Mouse (Mus musculus) ES-CJ7 (cell line): ENCODE data around the gene Slc16a9.

Experiments
- DNase-seq: peaks from one replicate; pipeline ENCODE4 v3.0.0; 2011; ENCODE audit warnings: low read depth, low spot score

Gene Slc16a9

DNA sequence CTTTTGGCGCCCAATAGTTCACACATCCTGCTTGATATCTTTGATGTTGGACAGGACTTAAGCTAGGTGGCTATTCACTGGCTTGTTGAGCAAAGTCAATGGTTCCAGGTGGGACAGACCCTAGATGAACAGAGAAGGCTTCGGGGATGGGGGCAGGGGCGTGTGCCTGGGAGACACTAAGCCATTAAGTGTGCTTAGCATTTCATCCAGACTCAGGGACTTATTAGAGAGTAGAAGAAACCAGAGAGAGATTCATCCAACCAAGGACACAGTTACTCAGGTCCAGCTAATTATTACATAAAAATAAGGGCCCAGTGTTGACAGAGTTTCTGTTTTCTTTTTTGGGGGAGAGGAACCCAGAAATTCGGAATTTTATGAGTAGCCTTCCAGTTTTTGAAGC lies 5.5 kb downstream of the Slc16a9 start:
- no peak for DNase-seq

DNA sequence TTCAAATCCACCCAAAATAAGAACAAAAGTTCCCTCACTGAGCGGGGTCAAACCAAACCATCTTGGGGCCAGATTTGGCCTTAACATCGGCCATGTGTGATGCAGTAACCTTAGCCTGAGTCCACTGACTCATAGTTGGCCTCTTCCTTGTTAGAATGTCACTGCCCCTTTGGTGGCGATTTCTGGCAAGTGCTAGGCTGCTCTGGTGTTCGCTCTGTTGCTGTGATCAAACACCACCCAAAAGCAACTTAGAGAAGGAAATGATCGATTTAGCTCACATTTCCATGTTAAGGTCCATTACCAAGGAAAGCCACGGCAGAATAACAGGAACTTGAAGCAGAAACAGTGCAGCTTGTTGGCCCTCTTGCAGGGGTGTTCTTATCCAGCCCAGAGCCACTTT lies 5.9 kb downstream of the Slc16a9 start:
- no peak for DNase-seq

DNA sequence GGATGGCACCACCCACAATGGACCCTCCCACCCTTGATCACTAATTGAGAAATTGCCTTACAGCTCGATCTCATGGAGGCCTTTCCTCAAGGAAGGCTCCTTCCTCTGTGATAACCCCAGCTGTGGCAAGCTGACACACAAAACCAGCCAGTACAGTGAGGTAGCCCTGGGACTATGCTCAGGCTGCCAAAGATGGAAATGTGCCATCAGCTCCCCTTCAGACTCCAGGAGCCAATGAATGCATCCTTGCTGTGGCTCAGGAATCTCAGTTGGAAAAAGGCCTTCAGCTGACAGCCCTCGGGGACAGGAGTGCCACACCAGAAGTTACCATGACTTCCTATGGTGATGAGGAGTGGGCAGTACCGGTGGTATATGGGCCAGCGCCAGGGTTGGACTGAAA lies 9.8 kb downstream of the Slc16a9 start:
- no peak for DNase-seq

DNA sequence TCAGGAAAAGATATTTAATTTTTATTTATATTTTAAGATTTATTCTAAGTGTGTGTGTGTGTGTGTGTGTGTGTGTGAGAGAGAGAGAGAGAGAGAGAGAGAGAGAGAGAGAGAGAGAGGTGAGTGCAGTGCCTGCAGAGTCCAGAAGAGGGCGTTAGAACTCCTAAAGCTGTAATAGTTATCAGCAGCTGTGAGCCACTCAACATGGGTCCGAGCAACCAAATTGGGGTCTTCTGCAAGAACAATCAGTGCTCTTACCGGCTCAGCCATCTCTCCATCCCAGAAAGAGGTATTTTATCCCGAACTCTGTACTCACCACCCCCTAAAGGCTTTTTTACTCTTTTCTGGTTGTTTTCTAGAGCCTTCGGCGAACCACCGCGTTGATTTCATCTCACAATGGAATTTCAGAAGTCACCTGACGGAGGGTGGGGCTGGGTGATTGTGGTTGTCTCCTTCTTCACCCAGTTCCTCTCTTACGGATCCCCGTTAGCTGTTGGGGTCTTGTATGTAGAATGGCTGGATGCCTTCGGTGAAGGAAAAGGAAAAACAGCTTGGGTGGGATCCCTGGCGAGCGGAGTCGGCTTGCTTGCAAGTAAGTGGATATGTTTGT lies 10.8 kb downstream of the Slc16a9 start:
- peak; percentile 42 for DNase-seq

DNA sequence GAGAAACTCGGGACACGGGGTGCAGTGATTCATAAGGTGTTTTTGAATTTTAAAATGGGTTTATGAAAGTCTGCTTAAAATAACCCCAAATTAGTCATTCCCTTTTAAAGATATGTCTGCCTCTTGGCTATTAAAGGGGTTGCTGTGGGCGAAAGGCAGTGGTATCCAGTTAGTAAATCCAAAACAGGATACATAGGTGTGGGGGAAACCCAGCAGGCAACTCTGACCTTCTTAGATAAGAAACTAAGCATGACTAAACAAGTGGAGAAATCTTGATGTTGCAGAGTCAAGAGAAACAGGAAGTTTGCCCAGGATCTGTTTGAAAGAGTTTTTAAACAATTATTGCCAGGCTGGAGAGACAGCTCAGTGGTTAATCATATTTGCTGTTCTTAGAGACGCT lies 12.1 kb downstream of the Slc16a9 start:
- no peak for DNase-seq

DNA sequence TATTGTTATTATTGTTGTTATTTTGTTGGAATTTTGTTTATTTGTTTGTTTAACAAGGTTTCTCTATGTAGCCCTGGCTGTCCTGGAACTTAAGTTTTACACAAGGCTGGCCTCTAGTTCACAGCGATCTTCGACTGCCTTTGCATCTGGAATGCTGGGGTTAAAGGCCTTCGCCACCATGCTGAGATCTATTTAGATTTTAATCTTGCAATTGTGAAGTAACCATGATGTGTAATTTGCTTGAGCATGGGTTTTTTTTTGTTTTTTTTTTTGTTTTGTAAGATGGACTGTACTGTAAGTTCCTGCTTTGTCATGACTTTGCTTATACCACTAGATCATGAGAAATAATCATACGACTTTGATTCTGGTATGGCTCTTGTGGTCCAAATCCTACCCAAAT lies 16.0 kb downstream of the Slc16a9 start:
- DNase-seq, result no peak

DNA sequence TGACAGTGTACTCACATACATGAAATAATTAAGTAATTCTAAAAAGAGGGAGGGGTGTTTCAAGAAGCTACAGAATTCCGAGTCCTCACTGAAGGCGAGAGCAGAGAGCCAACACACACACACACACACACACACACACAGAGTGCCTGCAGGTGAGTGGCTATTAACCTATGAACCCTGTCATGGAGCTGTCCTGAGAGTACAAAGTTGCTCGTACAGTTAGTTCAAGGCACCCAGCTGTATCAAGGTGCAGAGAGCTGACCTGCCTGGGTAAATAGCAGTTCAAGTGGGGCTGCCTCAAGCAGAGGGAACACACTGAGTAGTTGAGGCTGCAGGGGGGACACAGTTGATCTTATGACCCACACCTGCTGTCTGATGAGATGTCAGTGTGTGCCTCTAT lies 17.2 kb downstream of the Slc16a9 start:
- DNase-seq, result no peak

DNA sequence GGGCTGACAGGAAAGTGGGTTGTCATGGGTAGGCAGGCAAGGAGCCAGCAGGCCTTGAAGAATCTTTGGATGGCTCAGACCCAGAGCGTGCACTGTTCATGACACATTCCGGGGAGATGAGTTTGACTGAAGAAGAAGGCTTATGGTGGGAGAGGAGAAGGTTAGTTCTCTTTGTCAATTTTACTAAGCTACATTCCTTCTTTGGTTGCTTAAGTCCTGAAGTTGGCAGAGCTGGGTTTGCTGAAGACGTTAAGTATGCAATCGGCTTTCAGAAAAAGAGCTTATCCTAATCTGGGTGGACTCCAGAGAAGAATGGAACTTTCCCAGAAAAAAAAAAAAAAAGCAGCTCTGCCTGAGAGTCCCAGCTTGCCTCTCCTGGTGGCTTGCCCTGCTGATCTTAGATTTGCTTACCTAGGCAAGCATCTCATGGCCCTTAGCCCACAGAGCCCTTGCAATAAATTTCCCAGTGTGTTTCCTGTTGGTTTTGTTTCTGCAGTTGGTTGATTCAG lies 18.8 kb downstream of the Slc16a9 start:
- no peak for DNase-seq

DNA sequence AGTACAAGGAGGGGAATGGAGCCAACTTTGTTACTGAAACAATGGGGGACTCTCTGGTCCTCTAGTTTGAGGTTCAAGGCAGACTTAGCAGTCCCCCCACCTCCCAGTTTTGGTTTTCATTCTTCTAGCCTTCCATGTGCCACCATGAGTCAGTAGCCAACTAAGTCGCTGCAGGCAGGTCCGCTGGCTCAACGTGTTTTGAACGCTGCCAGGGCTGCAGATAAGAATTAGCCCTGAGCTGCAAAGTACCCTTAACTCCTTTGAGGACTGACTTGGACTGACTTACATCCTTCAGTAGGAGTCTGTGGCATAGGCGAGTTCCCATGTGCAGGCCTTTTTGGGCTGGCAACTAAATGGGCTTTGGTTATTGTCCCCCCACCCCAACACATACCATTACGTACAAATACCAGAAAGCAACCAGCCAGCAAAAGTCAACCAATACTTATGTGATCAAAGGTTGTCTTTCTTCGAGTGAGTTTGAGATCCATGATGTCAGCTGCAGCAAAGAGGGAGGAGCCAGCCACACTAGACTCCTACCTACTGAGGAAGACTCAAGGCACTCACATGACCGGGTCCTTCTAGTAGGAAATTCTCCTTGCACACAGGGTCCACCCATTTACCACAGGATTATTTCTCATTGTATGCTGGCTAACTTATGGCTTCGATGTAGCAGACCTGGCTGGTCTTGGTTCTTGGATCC lies 19.6 kb downstream of the Slc16a9 start:
- DNase-seq, result no peak

DNA sequence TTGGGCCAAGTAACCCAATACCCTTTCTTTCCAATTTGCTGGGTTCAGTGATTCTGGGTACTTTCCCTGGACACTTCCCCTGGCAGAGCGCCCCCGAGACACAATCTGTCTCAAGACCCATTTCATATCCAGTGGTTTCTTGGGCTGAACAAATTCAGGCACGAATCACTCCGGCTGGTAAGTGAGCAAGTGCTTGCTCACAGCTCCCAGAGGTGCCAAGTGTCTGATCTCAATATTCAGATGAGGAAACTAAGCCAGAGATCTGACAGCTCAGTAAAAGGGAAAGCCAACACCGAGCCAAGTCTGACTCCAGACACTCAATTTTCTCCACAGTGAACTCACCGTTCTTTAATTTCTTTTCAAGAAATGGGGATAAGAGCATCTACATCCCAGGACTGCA lies 21.6 kb downstream of the Slc16a9 start:
- DNase-seq, result no peak

DNA sequence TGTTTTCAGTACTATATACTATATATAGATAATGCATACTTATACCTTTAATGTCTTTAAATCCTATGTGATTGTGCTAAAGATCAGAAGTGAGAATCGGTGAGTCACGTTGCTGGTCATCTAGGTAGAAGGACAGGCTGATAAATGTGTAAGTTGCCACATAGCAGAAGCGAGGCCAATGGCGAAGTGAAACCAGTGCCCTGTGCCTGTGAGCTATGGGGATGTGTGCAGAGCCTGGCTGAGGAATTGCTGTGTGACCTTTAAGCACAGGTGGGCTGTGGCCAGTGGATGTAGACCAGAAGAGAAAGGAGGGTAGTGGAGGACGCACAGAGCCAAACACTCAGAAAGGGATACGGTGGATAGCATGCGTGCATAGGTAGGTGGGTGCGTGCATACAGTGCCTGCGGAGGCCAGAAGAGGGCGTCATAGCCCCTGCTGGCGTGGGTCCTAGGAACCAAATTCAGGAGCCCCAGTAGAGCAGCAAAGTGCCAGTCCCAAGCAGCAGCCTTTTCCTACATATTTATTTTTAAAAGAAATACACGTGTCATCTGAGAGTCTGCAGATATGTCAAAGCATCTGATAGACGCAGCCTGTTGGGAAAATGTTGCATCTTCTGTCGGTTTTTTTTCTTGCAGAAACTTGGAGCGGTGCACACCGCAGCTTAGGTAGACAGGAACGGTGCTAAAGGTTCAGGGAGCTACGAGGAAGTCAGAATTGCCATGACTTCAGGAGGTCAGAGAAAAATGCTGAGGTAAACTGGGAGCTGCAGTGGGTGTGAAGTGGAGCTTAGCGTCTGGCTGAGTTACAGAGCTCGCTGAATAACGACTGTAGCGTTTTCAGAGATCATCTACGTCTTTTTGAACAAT lies 23.9 kb downstream of the Slc16a9 start:
- DNase-seq, result peak; percentile 28

DNA sequence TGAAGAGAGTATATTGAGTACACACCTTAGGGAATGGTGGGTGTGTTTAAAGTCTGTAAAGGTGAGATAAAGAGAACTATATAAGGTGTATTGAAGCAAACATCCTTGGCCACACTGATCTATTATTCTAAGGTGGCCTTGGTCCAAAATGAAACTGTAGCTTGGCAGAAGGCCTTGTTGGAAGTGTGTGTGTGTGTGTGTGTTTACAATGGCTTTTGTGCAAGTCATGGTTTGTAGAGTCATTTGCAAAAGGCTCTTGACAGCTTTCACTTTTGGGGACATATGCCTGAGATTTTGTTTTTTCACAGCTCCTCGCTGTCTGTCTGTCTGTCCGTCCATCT lies 24.5 kb downstream of the Slc16a9 start:
- no peak for DNase-seq

DNA sequence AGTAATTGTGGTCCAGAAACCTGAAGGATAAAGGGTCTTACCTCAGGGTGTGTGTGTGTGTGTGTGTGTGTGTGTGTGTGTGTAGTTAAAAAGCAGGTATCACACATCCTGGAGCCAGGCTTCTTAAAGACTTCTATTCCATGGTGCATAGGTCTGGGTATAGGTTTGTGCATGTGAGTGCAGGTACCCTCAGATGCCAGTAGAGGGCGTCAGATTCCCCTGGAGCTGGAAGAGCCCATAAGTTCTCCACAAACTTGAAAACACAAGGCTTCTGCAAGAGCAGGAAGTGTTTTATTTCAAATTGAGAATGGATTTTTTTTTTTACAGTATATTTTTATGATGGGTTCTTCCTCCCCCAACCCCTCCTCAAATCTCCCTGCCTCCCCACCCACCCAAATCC lies 31.8 kb downstream of the Slc16a9 start:
- DNase-seq, result no peak

DNA sequence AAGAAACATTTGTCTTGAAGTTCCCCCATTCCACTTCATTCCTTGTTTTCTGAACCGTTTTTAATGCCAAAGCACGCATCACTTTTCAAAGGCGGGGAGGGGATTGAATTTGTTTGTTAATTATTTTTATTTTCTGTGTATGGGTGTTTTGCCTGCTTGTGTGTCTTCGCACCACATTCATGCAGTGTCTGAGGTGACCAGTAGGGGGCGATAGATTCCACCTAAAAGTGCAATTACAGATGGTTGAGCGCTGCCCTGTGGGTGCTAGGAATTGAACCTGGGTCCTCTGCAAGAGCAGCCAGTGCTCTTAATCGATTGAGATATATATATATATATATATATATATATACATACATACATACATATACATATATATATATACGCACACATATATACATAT lies 34.4 kb downstream of the Slc16a9 start:
- no peak for DNase-seq

DNA sequence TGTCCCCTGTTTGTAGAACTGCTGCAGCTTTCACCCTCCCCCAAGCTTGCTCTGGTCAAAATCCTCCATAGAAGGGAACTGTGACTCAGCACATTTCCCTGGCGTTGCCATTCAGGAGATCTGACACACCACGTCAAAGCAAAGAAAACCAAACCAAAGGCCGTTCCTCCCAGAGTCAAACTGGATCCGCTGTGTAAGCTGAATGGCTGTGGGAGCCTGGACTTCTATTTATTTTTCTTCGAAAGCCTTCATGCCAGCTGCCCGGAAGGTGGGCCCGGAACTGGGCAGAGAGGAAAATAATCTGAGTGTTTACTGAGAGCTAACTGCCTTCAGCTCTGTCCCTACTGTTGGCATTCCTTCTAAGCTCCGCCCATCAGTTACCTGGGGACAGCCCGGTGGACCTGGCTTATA lies 42.9 kb downstream of the Slc16a9 start:
- DNase-seq, result peak; percentile 51

DNA sequence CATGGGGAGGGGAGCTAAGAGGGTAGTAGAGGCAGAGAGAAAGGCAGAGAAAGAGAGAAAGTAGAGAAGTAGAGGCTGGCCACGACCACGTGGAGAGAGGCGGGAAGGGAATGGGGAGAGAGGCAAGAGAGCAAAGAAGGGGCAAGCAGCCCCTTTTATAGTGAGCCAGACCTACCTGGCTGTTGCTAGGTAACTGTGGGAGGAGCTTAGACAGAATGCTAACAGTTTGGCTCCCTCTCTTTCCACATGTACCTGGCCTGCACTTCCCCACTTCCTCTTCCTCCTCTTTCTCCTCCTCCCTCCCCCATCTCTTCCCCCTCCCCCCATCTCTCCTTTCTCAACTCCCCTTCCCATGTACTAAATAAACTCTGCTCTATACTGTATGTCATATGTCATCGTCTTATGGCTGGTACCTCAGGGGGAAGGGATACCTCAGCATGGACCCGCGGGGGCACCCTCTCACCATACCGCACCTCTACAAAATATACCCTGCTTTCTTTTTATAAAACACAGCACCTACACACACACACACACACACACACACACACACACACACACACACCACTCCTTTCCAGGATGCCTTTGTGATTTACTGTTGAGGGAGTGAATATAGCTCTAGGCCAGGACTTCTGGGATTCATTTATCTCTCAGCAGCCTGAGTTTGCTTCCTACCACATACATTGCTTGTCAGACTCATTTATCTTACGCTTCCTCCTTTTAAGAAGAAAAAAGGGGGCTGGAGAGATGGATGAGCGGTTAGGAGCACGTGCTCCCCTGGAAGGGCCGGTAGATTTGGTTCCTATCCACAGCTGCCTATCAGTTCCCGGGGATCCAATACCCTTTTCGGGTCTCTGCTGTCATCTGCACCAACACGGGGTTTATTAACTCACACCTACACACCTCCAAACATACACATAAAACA lies 43.8 kb downstream of the Slc16a9 start:
- peak; percentile 70 for DNase-seq

DNA sequence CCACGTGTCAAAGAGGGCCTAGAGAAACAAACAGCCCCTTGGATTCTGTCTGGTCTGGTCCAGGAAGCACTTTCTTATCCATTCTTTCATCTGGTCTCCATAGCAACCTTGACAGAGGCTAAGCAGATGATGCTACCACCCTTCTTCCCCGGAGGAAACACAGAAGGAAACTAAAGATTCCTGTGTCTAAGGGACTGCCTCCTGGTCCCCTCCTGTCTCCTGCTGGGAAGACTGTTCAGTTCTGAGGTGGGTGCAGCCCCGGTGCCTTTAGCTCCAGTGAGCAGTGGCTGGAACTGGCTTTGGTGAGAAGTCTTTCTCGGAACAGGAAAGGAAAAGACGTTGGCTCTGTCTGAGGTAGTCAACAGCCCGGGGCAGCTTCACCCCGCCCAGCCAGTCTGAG lies 47.1 kb downstream of the Slc16a9 start:
- DNase-seq, result peak; percentile 82

DNA sequence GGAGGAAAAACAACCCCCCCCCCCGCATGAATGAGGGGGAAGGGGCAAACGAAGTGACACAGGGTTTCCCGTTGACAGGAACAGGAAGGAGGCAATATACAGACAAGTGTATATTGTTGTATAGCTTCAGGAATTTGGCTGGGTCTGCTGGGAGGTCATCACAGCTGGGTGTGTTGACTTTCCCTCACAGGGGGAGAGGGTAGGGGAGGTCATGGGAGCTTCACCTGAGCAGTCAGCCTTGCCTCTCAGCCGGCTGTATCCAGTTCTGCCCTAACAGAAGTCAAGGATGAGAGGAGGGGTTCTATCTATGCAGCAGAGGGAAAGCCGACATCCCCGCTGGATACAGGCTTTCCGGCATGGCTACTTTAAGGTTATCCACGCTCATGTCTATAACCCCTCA lies 49.2 kb downstream of the Slc16a9 start:
- peak; percentile 83 for DNase-seq

DNA sequence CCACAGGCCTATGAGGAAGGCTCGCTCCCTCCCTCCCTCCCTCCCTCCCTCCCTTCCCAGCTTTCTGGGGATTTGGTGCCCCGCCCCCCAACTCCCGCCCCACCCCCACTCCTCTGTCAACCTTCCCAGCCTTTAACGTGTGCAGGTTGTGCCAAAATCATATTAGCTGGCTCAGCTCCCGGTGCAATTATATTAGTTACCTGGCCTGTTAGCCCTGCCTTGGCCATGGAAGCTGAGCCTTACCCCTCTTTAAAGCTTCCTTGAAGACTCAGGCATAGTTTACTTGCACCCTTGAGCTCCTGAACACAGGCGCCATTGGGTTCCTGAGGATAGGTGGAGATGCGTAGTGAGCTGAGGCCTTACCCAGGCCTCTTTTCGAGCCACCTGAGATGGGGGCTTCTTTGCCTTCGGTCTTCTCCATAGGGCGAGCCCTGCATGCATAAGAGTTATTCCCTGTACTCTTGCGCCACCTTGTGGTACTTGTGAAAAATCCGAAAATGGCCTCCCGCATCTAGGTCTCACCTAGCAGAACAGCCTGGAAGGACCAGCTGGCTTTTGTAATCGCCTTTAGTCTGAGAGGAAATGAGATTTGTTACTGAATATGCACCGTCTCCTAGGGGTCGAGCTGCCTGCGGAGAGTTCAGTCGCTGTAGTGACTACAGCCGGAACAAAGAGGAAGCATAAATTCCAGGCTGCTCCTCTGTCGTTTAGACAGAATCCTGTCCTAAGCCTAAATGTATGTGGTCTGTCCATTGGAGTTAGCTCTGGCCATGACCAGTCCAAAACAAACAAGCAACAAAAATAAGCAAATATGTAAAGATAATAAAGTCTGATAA lies 51.8 kb downstream of the Slc16a9 start:
- peak; percentile 92 for DNase-seq

DNA sequence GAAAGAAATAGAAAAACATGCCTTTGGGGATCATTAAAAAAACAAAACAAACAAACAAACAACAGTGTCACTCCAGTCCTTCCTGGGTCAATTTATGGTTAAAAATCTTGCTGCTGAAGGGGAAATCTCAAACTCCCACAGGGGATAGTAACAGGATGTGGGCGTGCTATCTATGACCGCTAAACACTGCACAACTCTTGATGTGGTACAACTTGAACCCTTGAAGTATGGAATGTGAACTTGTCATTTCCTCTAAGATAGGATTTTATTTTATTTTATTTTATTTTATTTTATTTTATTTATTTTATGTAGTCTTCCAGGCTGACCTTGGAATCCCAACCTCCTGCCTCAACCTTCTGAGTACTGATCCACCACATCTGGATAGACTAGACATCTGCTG lies 54.2 kb downstream of the Slc16a9 start:
- no peak for DNase-seq

DNA sequence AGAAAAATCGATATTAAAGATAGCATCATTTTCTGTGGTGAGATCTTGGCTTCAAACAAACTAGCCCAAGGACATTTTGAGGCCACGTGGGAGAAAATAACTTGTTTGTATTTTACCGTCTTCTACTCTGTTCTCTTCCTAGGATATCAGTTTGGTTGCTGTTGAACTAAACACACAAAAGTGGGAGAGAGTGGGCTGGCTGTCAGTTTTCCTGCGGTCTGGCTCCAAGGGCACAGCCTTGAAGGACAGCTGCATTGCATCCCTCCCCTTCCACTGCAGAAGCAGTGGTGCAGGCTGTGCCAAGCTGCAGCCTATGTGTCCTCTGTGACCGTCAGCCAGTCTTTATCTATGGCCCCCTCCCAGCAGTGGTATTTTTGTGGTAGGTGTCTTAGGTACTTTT lies 54.8 kb downstream of the Slc16a9 start:
- DNase-seq, result no peak
